Mouse (Mus musculus) retina, postnatal 1 day (tissue): Measurements from ENCODE around the gene Cntln.

Experiments
- DNase-seq: peaks from one replicate; pipeline ENCODE4 v3.0.0-alpha.2; 2012

Cntln gene

DNA sequence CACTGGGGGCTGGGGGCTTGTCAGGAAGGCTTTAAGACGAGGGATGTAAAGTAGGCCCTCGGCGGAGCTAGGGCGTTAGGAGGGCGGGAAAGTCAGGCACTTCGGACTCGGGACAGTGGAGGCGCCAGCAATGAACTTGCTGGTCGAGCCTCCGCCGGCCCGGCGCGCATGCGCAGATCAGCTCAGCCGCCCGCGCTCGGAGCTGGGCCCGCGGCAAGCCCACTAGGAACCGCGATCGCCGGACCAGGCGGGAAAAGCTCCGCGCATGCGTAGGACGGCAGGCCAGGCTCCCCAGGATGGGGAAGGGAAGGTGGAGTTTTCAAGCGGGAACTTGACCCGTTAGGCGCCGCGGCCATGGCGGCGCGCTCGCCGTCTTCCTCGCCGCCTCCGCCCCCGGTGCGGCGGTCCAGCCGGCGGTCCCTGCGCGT is at the start of gene Cntln:
Gene Cntln, plus strand, starts transcription at position 199 of the 428 bp plus-strand sequence.
- DNase-seq: peak; percentile 95

DNA sequence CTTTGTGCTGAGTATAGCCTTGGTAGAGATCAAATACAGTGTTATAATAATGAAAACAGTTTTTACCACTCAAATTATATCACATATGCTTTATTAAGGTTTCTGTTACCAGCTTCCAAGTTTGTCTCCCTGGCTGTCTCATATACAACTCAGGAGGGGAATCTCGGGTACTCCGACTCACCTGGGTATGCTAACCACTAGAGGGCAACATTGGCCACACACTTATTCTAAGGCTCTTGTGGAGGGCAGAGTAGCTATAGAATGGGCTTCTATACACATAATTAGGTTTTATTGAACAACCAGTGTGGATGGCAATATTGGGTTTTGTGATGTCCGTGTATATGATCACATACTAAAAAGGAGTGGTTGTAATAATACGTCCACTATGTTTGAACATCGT is 47.1 kb upstream of the Cntln start:
- peak; percentile 42 for DNase-seq

DNA sequence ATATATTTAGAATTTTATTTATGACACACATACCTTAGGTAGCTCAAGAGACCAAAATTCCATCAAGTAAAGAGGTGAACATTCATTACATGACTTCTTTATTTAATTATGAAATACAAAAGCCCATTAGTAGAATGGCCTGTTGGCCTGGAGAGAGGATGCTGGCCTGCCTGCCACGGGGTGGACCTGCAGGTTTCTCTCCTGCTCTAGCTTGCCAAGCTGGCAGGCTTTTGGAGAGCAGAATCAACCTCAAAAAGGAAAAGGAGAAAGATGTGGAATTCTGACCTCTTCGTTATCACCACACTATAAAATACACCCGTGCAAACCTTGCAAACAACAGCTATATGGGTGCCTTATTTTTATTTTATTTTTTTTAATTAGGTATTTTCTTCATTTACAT is 45.6 kb upstream of the Cntln start:
- no peak for DNase-seq

- DNase-seq: no peak
These were observed 44.6 kb upstream of the Cntln start for GRCm38 (mm10) chr4:84839466-84839865.

DNA sequence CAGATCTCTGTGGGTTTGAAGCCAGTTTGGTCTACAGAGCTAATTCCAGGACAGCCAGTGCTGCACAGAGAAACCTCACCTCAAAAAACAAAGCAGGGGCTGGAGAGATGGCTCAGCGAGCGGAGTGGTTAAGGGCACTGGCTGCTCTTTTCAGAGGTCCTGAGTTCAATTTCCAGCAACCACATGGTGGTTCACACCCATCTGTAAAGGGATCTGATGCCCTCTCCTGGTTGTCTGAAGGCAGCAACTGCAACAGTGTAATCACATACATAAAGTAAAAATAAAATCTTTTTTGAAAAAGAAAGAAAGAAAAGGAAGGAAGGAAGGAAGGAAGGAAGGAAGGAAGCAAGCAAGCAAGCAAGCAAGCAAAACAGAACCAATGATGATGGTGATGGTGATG is 26.5 kb upstream of the Cntln start:
- DNase-seq: no peak

DNA sequence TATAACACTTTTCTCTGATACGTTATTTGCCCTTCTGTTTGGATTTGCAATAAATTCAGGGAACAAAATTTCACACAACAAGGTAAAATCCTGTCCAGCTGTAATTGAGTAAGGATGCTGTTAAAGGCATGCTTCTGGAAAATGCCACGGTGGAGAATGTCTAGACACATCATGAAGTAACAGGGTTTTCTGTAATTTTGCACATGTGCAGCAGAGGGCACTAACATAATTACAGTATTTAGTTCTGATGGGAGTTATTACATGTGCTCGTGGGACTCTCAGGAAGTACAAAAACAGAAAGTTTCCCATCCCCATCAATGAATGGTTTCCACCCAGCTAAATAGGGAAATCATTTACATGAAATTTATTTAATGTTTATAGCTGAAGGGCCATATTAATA is 7.8 kb upstream of the Cntln start:
- peak; percentile 61 for DNase-seq

DNA sequence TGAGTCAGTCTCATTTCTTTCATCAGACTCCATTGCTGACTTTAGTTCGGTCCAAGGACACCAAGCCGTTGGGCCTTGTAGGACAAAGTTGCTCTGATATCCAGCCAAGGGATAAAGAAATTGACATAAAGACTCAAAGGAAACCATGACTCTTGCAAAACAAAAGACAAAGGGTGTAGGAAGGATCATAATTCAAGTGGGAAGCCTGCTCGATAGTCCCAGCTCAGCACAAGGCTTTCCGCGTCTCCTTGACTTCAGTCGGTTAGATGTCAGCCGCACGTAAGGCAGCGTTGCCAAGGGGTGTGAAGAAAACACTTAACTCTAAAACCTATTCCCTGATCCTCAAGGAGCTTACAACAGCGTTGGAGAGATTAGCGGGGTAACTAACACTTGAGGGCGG is 463 bp upstream of the Cntln start:
- DNase-seq: no peak

- peak; percentile 37 for DNase-seq
These were observed 596 bp downstream of the Cntln start for GRCm38 (mm10) chr4:84884539-84885270.

- DNase-seq: no peak
These were observed 1.1 kb downstream of the Cntln start for GRCm38 (mm10) chr4:84885271-84885540.

- no peak for DNase-seq
These were observed 34.3 kb downstream of the Cntln start for GRCm38 (mm10) chr4:84918393-84918792.

DNA sequence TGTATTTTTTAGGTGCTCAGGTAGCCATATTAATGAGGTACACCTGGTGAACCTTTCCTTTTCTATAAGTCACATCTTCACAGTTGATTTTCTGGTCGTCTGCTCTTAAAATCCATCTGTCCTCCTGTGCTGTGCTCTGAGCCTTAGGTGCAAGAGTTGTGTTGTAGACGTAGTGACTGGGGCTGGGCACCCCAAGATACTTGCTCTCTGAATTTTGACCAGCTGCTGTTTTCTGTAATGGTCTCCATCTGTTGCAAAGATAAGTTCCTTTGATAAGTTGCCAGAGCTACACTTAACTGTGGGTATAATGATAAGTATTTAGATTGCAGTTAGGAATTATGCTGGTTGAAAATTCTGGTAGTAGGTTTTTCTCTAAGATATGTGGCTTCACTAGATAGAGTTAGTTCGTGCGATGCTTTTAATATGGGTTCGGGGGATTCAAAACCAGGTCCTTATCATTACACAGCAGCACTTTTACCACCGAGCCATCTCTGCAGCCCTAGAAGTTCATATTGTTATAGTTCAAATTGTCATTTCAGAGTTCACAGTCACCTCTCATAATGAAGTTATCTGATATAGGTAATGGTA is 50.3 kb downstream of the Cntln start:
- no peak for DNase-seq

GRCm38 (mm10) chr4:84942059-84942458 is 58.0 kb downstream of the Cntln start:
- DNase-seq: peak; percentile 31

GRCm38 (mm10) chr4:84942651-84943050 is 58.5 kb downstream of the Cntln start:
- peak; percentile 14 for DNase-seq

GRCm38 (mm10) chr4:84944100-84944499 is 60.0 kb downstream of the Cntln start:
- DNase-seq: no peak

GRCm38 (mm10) chr4:84946450-84946849 is 62.3 kb downstream of the Cntln start:
- DNase-seq: no peak

- no peak for DNase-seq
These were observed 93.0 kb downstream of the Cntln start for GRCm38 (mm10) chr4:84976875-84977646.

GRCm38 (mm10) chr4:84995520-84996348 is 111.6 kb downstream of the Cntln start:
- peak; percentile 85 for DNase-seq

- no peak for DNase-seq
These were observed 121.5 kb downstream of the Cntln start for GRCm38 (mm10) chr4:85005581-85005980.

DNA sequence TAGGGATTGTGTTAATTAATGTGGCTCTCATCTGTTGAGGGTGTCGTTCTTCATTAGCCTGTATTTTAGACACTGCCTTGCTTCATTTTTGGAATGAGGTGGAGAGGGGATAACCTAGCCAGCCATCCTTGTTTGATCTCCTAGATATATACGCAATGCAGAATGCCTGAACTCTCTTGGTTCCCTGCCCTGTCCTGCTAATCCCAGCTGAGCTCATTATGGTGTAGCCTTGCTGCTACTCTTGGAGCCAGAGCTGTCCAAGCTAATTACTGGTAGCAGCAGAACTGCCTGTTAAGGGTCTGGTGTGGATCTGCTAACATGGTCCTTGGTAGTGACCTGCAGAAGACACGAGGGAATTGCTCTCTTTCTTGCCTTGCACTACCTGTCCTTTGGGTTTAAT is 122.7 kb downstream of the Cntln start:
- peak; percentile 77 for DNase-seq

- DNase-seq: no peak
These were observed 126.7 kb downstream of the Cntln start for GRCm38 (mm10) chr4:85010846-85011245.

DNA sequence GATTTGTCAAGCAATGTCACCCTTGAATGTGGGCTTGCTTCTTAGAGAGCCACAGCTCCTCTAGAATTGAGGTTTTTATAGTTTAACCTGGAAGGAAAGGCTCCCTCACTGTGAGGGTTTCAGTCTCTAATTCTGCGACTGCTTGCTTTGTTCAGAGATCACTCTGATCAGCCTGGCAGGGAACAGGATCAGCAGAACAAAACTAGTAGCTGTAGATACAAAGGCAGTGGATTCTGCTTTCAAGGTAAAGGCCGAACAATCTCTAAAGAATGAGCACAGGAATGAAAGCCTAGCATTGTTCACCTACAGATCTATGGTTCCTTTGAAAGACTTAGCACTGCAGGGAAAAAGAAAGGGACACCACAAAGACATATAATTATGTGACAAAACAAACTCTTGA is 161.6 kb downstream of the Cntln start:
- DNase-seq: no peak

DNA sequence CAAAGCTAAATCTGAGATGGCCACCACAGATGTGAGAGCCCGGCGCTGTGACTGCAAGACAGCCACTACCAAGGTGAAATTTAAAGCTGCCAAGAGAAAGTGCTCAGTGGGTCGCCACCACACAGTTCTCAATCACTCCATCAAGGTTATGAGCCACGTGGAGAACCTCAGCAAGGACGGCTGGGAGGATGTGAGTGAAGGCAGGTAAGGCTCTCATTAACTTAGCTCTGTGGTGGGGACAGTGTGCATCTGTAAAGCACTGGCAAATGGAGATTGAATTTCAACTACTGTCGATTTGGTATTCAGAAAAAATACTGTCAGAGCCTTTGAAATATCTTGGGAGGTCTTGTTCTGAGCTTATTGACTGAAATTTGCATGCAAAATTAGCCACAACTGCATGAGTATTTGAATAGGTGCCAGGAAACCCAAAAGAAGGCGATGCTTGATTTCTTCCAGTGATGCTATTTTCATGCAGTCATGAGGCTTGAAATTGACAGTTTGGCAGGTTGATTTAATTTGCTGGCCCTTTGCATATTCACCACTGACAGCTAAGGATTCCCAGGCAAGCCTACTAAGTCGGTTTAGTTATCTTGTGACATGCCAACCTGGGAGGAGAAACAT is 165.9 kb downstream of the Cntln start:
- no peak for DNase-seq

- DNase-seq: no peak
These were observed 170.5 kb downstream of the Cntln start for GRCm38 (mm10) chr4:85054616-85055015.
